Mouse (Mus musculus): Measurements from ENCODE around the gene Ccn6.

- no peak for TF ChIP-seq CTCF (IDR thresholded peaks at IDR 0.05; ENCODE audit: low read depth)
- TF ChIP-seq EP300 (IDR thresholded peaks at IDR 0.05; ENCODE audit: low read depth): no peak
Measured at GRCm38 (mm10) chr10:39156719-39157118, 6.9 kb downstream of the Ccn6 start.

All from liver, embryonic 14.5 days (tissue).